Mouse (Mus musculus) erythroblast, embryonic 14.5 days (primary cell): ENCODE data around the gene Wipf1.

Source experiments
- GATA1 ChIP-seq: IDR thresholded peaks from 2 replicates; pipeline ENCODE4 v1.6.1; 2012; ENCODE audit warnings: low read length, inconsistent platforms, mixed read lengths
- TAL1 ChIP-seq: IDR thresholded peaks from 3 replicates; pipeline ENCODE4 v1.6.1; 2012; ENCODE audit warnings: low read length, inconsistent platforms, mixed read lengths

DNA sequence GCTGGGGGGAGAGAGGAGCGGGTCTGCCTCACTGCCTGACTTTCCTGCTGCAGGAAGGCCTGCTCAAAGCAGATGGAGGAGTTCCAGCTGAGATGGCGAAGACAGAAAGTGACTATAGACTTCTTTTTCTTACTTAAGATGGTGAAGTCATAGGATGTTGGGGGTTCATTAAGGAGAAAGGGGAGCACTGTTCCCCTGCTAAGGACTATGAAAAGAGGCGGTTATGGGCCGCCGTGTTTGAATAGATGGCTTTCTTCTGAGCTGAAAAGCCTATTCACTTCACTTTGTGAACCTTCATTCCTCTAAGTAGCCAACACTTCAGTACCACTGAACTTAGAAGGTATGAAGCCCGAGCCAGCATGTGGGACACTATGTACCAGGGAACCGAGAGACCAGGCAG lies 109.8 kb downstream of the Wipf1 start:
- TF ChIP-seq GATA1, result no peak
- no peak for TF ChIP-seq TAL1
